Mouse (Mus musculus): ENCODE measurements at regions not wholly inside any gene's neighbourhood (a gene's known extent, or its start where the extent isn't known, plus 50 kb on each side); places are given as distances from the start of the nearest gene placed in this dataset.

- Histone ChIP-seq H3K4me1 (ENCODE audit: insufficient read depth) (peaks cover 7% of the 10 kb centered on the region; the same call in 1 of the 2 replicates), H3K9ac (replicated peaks) (no peak overlapping the region), H3K9me3 (ENCODE audit: low read length) (no peaks in the 10 kb centered on the region), H3K27me3 (ENCODE audit: insufficient read depth, low read length) (no peaks in the 10 kb centered on the region), H3K4me3 (ENCODE audit: low read depth, low read length) (no peak overlapping the region), H3K27ac (ENCODE audit: low read depth) (no peak overlapping the region), H3K4me2 (ENCODE audit: low read depth, low read length) (no peak overlapping the region), H3K36me3 (replicated peaks; ENCODE audit: insufficient read depth, low read length) (no peaks in the 10 kb centered on the region)
- no peak for DNase-seq
- ATAC-seq: no peak
- TF ChIP-seq CTCF (IDR thresholded peaks at IDR 0.05; ENCODE audit: low read depth): no peak
- no peak for TF ChIP-seq EP300 (IDR thresholded peaks at IDR 0.05; ENCODE audit: low read depth)
- 71% methylated on average over 9 of the region's 9 CpGs for WGBS (ENCODE audit: insufficient replicate concordance)
Observed at GRCm38 (mm10) chr1:164543045-164543803, 85.1 kb upstream of the Atp1b1 start.

GRCm38 (mm10) chr1:164541711-164542110, 83.6 kb upstream of the Atp1b1 start:
- DNase-seq: no peak
- H3K9me3 ChIP-seq (ENCODE audit: low read length): no peaks in the 10 kb centered on the region
- WGBS (ENCODE audit: insufficient replicate concordance): 90% methylated on average over 1 of the region's 1 CpGs
- no peaks in the 10 kb centered on the region for H3K36me3 ChIP-seq (replicated peaks; ENCODE audit: insufficient read depth, low read length)
- H3K27ac ChIP-seq (ENCODE audit: low read depth): no peak overlapping the region
- no peaks in the 10 kb centered on the region for H3K27me3 ChIP-seq (ENCODE audit: insufficient read depth, low read length)
- no peak for ATAC-seq
- TF ChIP-seq CTCF (IDR thresholded peaks at IDR 0.05; ENCODE audit: low read depth): no peak
- TF ChIP-seq EP300 (IDR thresholded peaks at IDR 0.05; ENCODE audit: low read depth): no peak
- no peak overlapping the region for H3K4me2 ChIP-seq (ENCODE audit: low read depth, low read length)
- no peak overlapping the region for H3K9ac ChIP-seq (replicated peaks)
- H3K4me3 ChIP-seq (ENCODE audit: low read depth, low read length): no peak overlapping the region
- H3K4me1 ChIP-seq (ENCODE audit: insufficient read depth): peaks cover 7% of the 10 kb centered on the region; the same call in 1 of the 2 replicates

DNA sequence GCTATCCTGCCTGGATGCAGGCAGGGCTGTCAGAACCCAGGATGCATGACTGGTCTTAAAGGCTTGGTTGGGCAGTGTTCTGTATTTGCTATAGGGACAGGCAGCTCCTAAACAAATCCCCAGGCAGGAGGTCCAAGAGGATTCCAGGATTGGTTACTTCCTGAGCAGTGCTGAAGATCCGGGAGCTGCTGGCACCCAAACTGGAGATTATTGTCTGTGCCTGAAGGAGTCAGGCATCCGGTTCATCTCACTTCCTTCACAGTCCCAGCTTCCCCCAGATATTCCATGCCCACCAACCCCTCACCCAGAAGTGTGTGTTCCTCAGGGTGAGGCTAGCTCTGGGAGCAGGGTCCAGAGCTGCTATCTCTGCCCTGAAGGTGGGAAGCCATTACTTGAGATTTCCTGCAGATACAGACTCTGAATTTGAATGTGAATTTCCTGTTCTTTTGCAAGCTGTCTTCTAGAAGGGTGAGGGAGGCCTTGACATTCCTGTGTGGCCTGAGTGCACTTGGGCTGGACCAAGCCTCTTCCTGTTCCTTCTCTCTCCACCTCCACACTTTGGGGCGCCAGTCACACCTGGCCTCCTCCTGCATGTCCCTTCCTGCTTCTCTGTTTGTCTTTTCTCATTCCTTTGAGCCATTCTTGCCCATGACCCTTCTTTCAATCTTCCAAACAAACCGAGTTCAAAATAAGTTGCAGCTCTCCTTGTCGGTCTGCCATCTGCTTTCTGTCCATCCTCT, 80.3 kb upstream of the Atp1b1 start:
- Histone ChIP-seq H3K9ac (replicated peaks) (no peak overlapping the region), H3K9me3 (ENCODE audit: low read length) (no peaks in the 10 kb centered on the region), H3K4me2 (ENCODE audit: low read depth, low read length) (no peak overlapping the region), H3K27ac (ENCODE audit: low read depth) (no peak overlapping the region), H3K4me3 (ENCODE audit: low read depth, low read length) (no peak overlapping the region), H3K27me3 (ENCODE audit: insufficient read depth, low read length) (no peaks in the 10 kb centered on the region), H3K36me3 (replicated peaks; ENCODE audit: insufficient read depth, low read length) (no peaks in the 10 kb centered on the region), H3K4me1 (ENCODE audit: insufficient read depth) (peaks cover 7% of the 10 kb centered on the region; the same call in 1 of the 2 replicates)
- TF ChIP-seq EP300 (IDR thresholded peaks at IDR 0.05; ENCODE audit: low read depth) (no peak), CTCF (IDR thresholded peaks at IDR 0.05; ENCODE audit: low read depth) (no peak)
- no peak for DNase-seq
- ATAC-seq: no peak
- WGBS (ENCODE audit: insufficient replicate concordance): 59% methylated on average over 5 of the region's 5 CpGs

- Histone ChIP-seq H3K27me3 (ENCODE audit: insufficient read depth, low read length) (no peaks in the 10 kb centered on the region), H3K4me2 (ENCODE audit: low read depth, low read length) (no peak overlapping the region), H3K36me3 (replicated peaks; ENCODE audit: insufficient read depth, low read length) (no peaks in the 10 kb centered on the region), H3K4me1 (ENCODE audit: insufficient read depth) (no peaks in the 10 kb centered on the region), H3K27ac (ENCODE audit: low read depth) (no peak overlapping the region), H3K4me3 (ENCODE audit: low read depth, low read length) (no peak overlapping the region), H3K9ac (replicated peaks) (no peak overlapping the region), H3K9me3 (ENCODE audit: low read length) (no peaks in the 10 kb centered on the region)
- ATAC-seq (no peak), DNase-seq (no peak)
- TF ChIP-seq EP300 (IDR thresholded peaks at IDR 0.05; ENCODE audit: low read depth) (no peak), CTCF (IDR thresholded peaks at IDR 0.05; ENCODE audit: low read depth) (no peak)
- 55% methylated on average over 6 of the region's 7 CpGs for WGBS (ENCODE audit: insufficient replicate concordance)
Observed at GRCm38 (mm10) chr1:164537324-164537948, 79.3 kb upstream of the Atp1b1 start.

DNA sequence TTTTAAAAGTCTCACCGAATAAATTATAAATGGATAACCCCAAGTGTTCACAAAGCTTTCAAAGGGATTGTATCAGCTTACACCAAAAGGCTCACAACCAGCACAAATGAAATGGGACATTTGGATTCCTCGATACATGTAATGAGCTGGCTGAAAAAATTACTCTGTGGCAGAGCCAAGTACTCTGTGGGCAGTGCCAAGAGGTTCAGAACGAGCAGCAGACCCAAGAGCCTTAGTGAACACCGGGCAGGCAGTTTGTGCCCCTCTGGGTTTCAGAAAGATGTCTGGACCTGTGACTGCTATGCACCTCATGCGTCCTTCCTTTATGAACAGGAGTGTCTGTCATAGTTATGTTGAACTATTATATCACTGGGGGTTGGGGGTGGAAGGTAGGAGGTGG, 74.0 kb upstream of the Atp1b1 start:
- WGBS (ENCODE audit: insufficient replicate concordance): 81% methylated on average over 5 of the region's 5 CpGs
- ATAC-seq (no peak), DNase-seq (no peak)
- Histone ChIP-seq H3K4me2 (ENCODE audit: low read depth, low read length) (no peak overlapping the region), H3K36me3 (replicated peaks; ENCODE audit: insufficient read depth, low read length) (no peaks in the 10 kb centered on the region), H3K27me3 (ENCODE audit: insufficient read depth, low read length) (no peaks in the 10 kb centered on the region), H3K27ac (ENCODE audit: low read depth) (no peak overlapping the region), H3K9me3 (ENCODE audit: low read length) (no peaks in the 10 kb centered on the region), H3K4me3 (ENCODE audit: low read depth, low read length) (no peak overlapping the region), H3K4me1 (ENCODE audit: insufficient read depth) (no peaks in the 10 kb centered on the region), H3K9ac (replicated peaks) (no peak overlapping the region)
- TF ChIP-seq EP300 (IDR thresholded peaks at IDR 0.05; ENCODE audit: low read depth): no peak
- TF ChIP-seq CTCF (IDR thresholded peaks at IDR 0.05; ENCODE audit: low read depth): no peak

DNA sequence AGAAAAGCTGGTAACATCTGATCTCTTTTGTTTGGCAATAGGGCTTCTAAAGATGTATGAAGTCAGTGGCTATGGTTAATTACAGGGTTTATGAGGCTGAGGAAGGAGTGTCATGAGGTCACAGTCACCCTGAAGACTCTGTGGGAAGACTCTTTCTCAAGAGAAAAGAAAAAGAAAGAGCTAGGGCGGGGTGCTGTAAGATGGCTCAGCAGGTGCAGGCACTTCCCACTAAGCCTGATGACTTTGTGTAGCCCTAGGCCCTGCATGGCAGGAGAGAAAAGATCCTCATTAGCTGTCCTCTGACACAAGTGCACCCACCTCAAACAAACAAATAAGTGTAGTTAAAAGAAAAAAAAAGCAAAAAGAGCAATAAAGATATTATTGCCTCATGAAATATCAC, 73.6 kb upstream of the Atp1b1 start:
- no peaks in the 10 kb centered on the region for H3K27me3 ChIP-seq (ENCODE audit: insufficient read depth, low read length)
- no peaks in the 10 kb centered on the region for H3K4me1 ChIP-seq (ENCODE audit: insufficient read depth)
- H3K9ac ChIP-seq (replicated peaks): no peak overlapping the region
- no peak overlapping the region for H3K4me2 ChIP-seq (ENCODE audit: low read depth, low read length)
- no peak overlapping the region for H3K27ac ChIP-seq (ENCODE audit: low read depth)
- ATAC-seq (no peak), DNase-seq (no peak)
- WGBS (ENCODE audit: insufficient replicate concordance): 68% methylated on average over 1 of the region's 1 CpGs
- no peak overlapping the region for H3K4me3 ChIP-seq (ENCODE audit: low read depth, low read length)
- H3K36me3 ChIP-seq (replicated peaks; ENCODE audit: insufficient read depth, low read length): no peaks in the 10 kb centered on the region
- TF ChIP-seq EP300 (IDR thresholded peaks at IDR 0.05; ENCODE audit: low read depth) (no peak), CTCF (IDR thresholded peaks at IDR 0.05; ENCODE audit: low read depth) (no peak)
- no peaks in the 10 kb centered on the region for H3K9me3 ChIP-seq (ENCODE audit: low read length)
